Mouse (Mus musculus) heart, embryonic 11.5 days (tissue): ENCODE measurements around the gene Ccdc170. TPM values are rescaled to one million over a fixed set of nuclear protein-coding genes. Genes with fewer than 3 reads are reported as not detected.

ENCODE experiments used
- ATAC-seq: fragments of 200-750 bp; cut with Nextera tagmentation; replicated peaks from 2 replicates; pipeline ENCODE4 v1.8.0; 2017; ENCODE audit warnings: moderate library complexity; ENCODE audit not compliant: insufficient number of reproducible peaks, low FRiP score, low TSS enrichment
- H3K27ac ChIP-seq: fragments of 300-500 bp; sonication (generic); 2 replicates; pipeline ENCODE4 v1.5.1; 2014; ENCODE audit warnings: mild to moderate bottlenecking, low read depth, low read length
- H3K27me3 ChIP-seq: fragments of 300-500 bp; sonication (generic); 2 replicates; pipeline ENCODE4 v1.6.1; 2014; ENCODE audit warnings: mild to moderate bottlenecking, low read length, mixed read lengths; ENCODE audit not compliant: control insufficient read depth, insufficient read depth
- H3K36me3 ChIP-seq: fragments of 300-500 bp; sonication (generic); 2 replicates; pipeline ENCODE4 v1.6.1; 2014; ENCODE audit warnings: mild to moderate bottlenecking, low read length, moderate library complexity, mixed read lengths; ENCODE audit not compliant: control insufficient read depth, insufficient read depth
- H3K4me1 ChIP-seq: fragments of 300-500 bp; sonication (generic); 2 replicates; pipeline ENCODE4 v1.6.1; 2014; ENCODE audit warnings: low read length; ENCODE audit not compliant: control insufficient read depth, insufficient read depth
- H3K4me2 ChIP-seq: fragments of 300-500 bp; sonication (generic); 2 replicates; pipeline ENCODE4 v1.6.1; 2014; ENCODE audit warnings: mild to moderate bottlenecking, moderate library complexity
- H3K4me3 ChIP-seq: fragments of 300-500 bp; sonication (generic); 2 replicates; pipeline ENCODE4 v1.5.1; 2014; ENCODE audit warnings: low read depth, low read length
- H3K9ac ChIP-seq: fragments of 300-500 bp; sonication (generic); 2 replicates; pipeline ENCODE4 v1.6.1; 2014; ENCODE audit warnings: mild to moderate bottlenecking, low read depth, low read length, moderate library complexity
- H3K9me3 ChIP-seq: fragments of 300-500 bp; sonication (generic); replicated peaks from 2 replicates; pipeline ENCODE4 v1.6.1; 2016; ENCODE audit warnings: low read length; ENCODE audit not compliant: control insufficient read depth
- WGBS: fragments of 180-500 bp; shearing (Covaris S2); extraction: QIAGEN DNeasy Blood & Tissue Kit; methylation state at CpG from one replicate; pipeline ENCODE4 v1.1.7; 2014; ENCODE audit not compliant: insufficient replicate concordance; 5-methylcytosine and 5-hydroxymethylcytosine counted together
- polyA plus RNA-seq: library from polyadenylated mRNA; unstranded; fragments of >200 nt; fragmentation: Nextera tagmentation; extraction: Ambion mirVana; gene quantifications from 2 replicates; pipeline ENCODE4 v1.2.1, GENCODE M21; 2014

The Ccdc170 gene
- polyA plus RNA-seq, 1 experiment from 2014 or later: not detected

- no peak overlapping the region for H3K4me3 ChIP-seq
- H3K4me2 ChIP-seq: no peak overlapping the region
- H3K4me1 ChIP-seq: no peaks in the 10 kb centered on the region
- no peaks in the 10 kb centered on the region for H3K27me3 ChIP-seq
- H3K27ac ChIP-seq: no peak overlapping the region
- H3K9me3 ChIP-seq: no peaks in the 10 kb centered on the region
- no peaks in the 10 kb centered on the region for H3K36me3 ChIP-seq
- 85% methylated on average over 3 of the region's 3 CpGs for WGBS
- no peak overlapping the region for H3K9ac ChIP-seq
- ATAC-seq: no peak
Measured at GRCm38 (mm10) chr10:4475431-4475830, 6.9 kb upstream of the Ccdc170 start.

GRCm38 (mm10) chr10:4476604-4477003, 5.7 kb upstream of the Ccdc170 start:
- H3K36me3 ChIP-seq: no peaks in the 10 kb centered on the region
- no peak for ATAC-seq
- no peak overlapping the region for H3K4me3 ChIP-seq
- WGBS: 75% methylated on average over 5 of the region's 5 CpGs
- H3K4me2 ChIP-seq: no peak overlapping the region
- no peak overlapping the region for H3K27ac ChIP-seq
- H3K4me1 ChIP-seq: no peaks in the 10 kb centered on the region
- H3K9me3 ChIP-seq: no peaks in the 10 kb centered on the region
- H3K27me3 ChIP-seq: no peaks in the 10 kb centered on the region
- H3K9ac ChIP-seq: no peak overlapping the region

- Histone ChIP-seq H3K4me1 (no peaks in the 10 kb centered on the region), H3K27me3 (no peaks in the 10 kb centered on the region), H3K9ac (no peak overlapping the region), H3K4me2 (no peak overlapping the region), H3K9me3 (no peaks in the 10 kb centered on the region), H3K27ac (no peak overlapping the region), H3K4me3 (no peak overlapping the region), H3K36me3 (no peaks in the 10 kb centered on the region)
- WGBS: 79% methylated on average over 3 of the region's 3 CpGs
- ATAC-seq: no peak
Measured at GRCm38 (mm10) chr10:4480929-4481328, 1.4 kb upstream of the Ccdc170 start.

DNA sequence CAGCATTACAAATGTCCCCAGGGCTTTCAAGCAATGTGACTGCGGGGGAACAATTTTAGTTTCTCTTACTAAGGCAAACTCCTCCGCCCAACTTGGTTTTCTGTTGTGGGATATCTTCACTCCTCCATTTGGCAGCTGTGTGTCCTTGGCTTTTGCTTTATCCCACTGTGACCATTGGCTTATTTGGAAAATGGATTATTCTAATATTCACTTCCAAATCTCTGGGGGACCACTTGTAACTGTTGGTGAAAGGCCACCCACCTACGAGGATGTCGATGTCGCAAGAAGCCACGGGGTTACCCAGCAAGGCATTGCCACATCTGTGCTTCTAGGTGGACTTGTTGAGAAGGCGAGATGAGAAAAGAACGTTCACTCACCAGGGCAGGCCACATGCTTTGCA, 607 bp upstream of the Ccdc170 start:
- H3K4me3 ChIP-seq: no peak overlapping the region
- H3K4me2 ChIP-seq: no peak overlapping the region
- ATAC-seq: no peak
- no peaks in the 10 kb centered on the region for H3K36me3 ChIP-seq
- no peaks in the 10 kb centered on the region for H3K9me3 ChIP-seq
- no peaks in the 10 kb centered on the region for H3K27me3 ChIP-seq
- no peak overlapping the region for H3K9ac ChIP-seq
- 79% methylated on average over 8 of the region's 8 CpGs for WGBS
- no peaks in the 10 kb centered on the region for H3K4me1 ChIP-seq
- H3K27ac ChIP-seq: no peak overlapping the region

- Histone ChIP-seq H3K27ac (no peak overlapping the region), H3K4me2 (no peak overlapping the region), H3K27me3 (no peaks in the 10 kb centered on the region), H3K4me3 (no peak overlapping the region), H3K9ac (no peak overlapping the region), H3K4me1 (no peaks in the 10 kb centered on the region), H3K36me3 (no peaks in the 10 kb centered on the region), H3K9me3 (no peaks in the 10 kb centered on the region)
- no peak for ATAC-seq
- 78% methylated on average over 1 of the region's 1 CpGs for WGBS
Measured at GRCm38 (mm10) chr10:4483848-4484247, 1.5 kb downstream of the Ccdc170 start.

- no peaks in the 10 kb centered on the region for H3K27me3 ChIP-seq
- no peak overlapping the region for H3K4me2 ChIP-seq
- H3K27ac ChIP-seq: no peak overlapping the region
- H3K36me3 ChIP-seq: no peaks in the 10 kb centered on the region
- no peak for ATAC-seq
- H3K9me3 ChIP-seq: no peaks in the 10 kb centered on the region
- 77% methylated on average over 9 of the region's 9 CpGs for WGBS
- H3K4me1 ChIP-seq: no peaks in the 10 kb centered on the region
- H3K9ac ChIP-seq: no peak overlapping the region
- no peak overlapping the region for H3K4me3 ChIP-seq
Measured at GRCm38 (mm10) chr10:4484986-4485385, 2.7 kb downstream of the Ccdc170 start.

GRCm38 (mm10) chr10:4489865-4490264, 7.6 kb downstream of the Ccdc170 start:
- WGBS: 66% methylated on average over 5 of the region's 5 CpGs
- no peaks in the 10 kb centered on the region for H3K27me3 ChIP-seq
- no peak overlapping the region for H3K27ac ChIP-seq
- no peaks in the 10 kb centered on the region for H3K9me3 ChIP-seq
- no peaks in the 10 kb centered on the region for H3K4me1 ChIP-seq
- H3K4me2 ChIP-seq: no peak overlapping the region
- no peak for ATAC-seq
- no peak overlapping the region for H3K4me3 ChIP-seq
- H3K9ac ChIP-seq: no peak overlapping the region
- no peaks in the 10 kb centered on the region for H3K36me3 ChIP-seq

- Histone ChIP-seq H3K27me3 (no peaks in the 10 kb centered on the region), H3K9me3 (no peaks in the 10 kb centered on the region), H3K9ac (no peak overlapping the region), H3K4me2 (no peak overlapping the region), H3K27ac (no peak overlapping the region), H3K4me1 (no peaks in the 10 kb centered on the region), H3K4me3 (no peak overlapping the region), H3K36me3 (no peaks in the 10 kb centered on the region)
- 43% methylated on average over 2 of the region's 3 CpGs for WGBS
- ATAC-seq: no peak
Measured at GRCm38 (mm10) chr10:4491281-4491680, 9.0 kb downstream of the Ccdc170 start.

GRCm38 (mm10) chr10:4492045-4492444, 9.7 kb downstream of the Ccdc170 start:
- H3K4me1 ChIP-seq: no peaks in the 10 kb centered on the region
- H3K9ac ChIP-seq: no peak overlapping the region
- no peaks in the 10 kb centered on the region for H3K9me3 ChIP-seq
- H3K4me2 ChIP-seq: no peak overlapping the region
- no peaks in the 10 kb centered on the region for H3K36me3 ChIP-seq
- H3K4me3 ChIP-seq: no peak overlapping the region
- ATAC-seq: no peak
- no peaks in the 10 kb centered on the region for H3K27me3 ChIP-seq
- no peak overlapping the region for H3K27ac ChIP-seq
- 43% methylated on average over 1 of the region's 1 CpGs for WGBS
